Mouse (Mus musculus) ES-E14 (cell line): ENCODE data around the gene Trpm2.

Experiments used
- CHD2 ChIP-seq: IDR thresholded peaks from 2 replicates; pipeline ENCODE4 v1.6.1; 2014; ENCODE audit warnings: mild to moderate bottlenecking, low read depth, low read length, inconsistent platforms
- ZC3H11A ChIP-seq: IDR thresholded peaks from 2 replicates; pipeline ENCODE4 v1.6.1; 2012; ENCODE audit warnings: low read depth, mild to moderate bottlenecking, inconsistent platforms, low read length, borderline replicate concordance

GRCm38 (mm10) chr10:77974323-77974722 lies 4.0 kb upstream of the Trpm2 start:
- no peak for TF ChIP-seq ZC3H11A
- TF ChIP-seq CHD2: no peak
